ENCODE assay signal across 26 mouse cellular contexts in the genomic region with DNA sequence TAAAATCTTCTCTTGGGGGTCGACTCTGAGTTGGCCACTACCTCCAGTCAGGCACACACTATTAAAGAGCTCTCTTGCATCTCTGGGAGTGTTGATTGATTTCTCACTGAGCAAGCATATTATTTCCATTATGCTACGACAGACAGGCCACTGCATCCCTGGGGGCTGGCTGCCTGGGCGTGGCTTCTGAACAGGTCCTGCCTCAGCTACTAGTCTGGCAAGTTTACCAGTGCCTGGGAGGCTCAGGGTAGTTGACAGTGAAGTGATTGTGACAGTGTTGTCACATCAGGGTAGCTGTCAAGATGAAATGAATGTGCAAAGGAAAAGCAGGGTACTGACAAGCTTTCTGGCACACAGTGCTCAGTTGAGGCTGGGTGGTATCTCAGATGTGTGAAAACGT. TPM values are rescaled to one million over a fixed set of nuclear protein-coding genes. Genes with fewer than 3 reads are reported as not detected.
"Had no signal": no experiment of that assay in that cellular context is flagged by ENCODE, and none has a peak within 500 bp of the region (broad histone marks: within the 10 kb centered on the region; RNA-seq: fewer than 3 reads in every experiment).

No protein-coding gene starts in this region.

- H3K27me3 ChIP-seq: limb, embryonic 13.5 days; lung, embryonic 15.5 days; megakaryocyte, embryonic 14.5 days; midbrain, embryonic 12.5 days had no signal

- H3K36me3 ChIP-seq: limb, embryonic 10.5 days; limb, embryonic 13.5 days; liver, embryonic 12.5 days; liver, embryonic 15.5 days; lung, embryonic 15.5 days; midbrain, embryonic 12.5 days had no signal

- DNase-seq: kidney, adult 2 months; kidney, postnatal 25 days; layer of hippocampus, adult 9-11 months; liver; lung, adult 18-20 months; lung, postnatal 10 days; lung, postnatal 36 days; right cerebral cortex, postnatal 4 days; thymus, postnatal 25 days had no signal

- H3K4me2 ChIP-seq: limb, embryonic 13.5 days; liver, embryonic 12.5 days; liver, embryonic 15.5 days; lung, embryonic 15.5 days; midbrain, embryonic 12.5 days had no signal

- H3K4me1 ChIP-seq: liver, embryonic 12.5 days; liver, embryonic 15.5 days; midbrain, embryonic 12.5 days had no signal

- H3K9ac ChIP-seq: limb, embryonic 13.5 days; liver, embryonic 12.5 days; liver, embryonic 15.5 days; lung, embryonic 15.5 days; midbrain, embryonic 12.5 days had no signal

- ATAC-seq: intestine, postnatal 0 days; liver, embryonic 12.5 days had no signal

- H3K27ac ChIP-seq: kidney, postnatal 0 days; layer of hippocampus, adult 2 months; limb, embryonic 10.5 days; limb, embryonic 13.5 days; liver, embryonic 12.5 days; liver, embryonic 15.5 days; lung, embryonic 15.5 days; midbrain, embryonic 12.5 days had no signal

- H3K4me3 ChIP-seq: layer of hippocampus, adult 2 months; limb, embryonic 10.5 days; limb, embryonic 13.5 days; liver, embryonic 12.5 days; liver, embryonic 15.5 days; lung, embryonic 15.5 days; megakaryocyte, embryonic 14.5 days; midbrain, embryonic 12.5 days had no signal

- H3K9me3 ChIP-seq: limb, embryonic 10.5 days; limb, embryonic 13.5 days; liver, embryonic 12.5 days; liver, embryonic 15.5 days; lung, embryonic 15.5 days; midbrain, embryonic 12.5 days had no signal

RNA-seq across cellular contexts. Expression of a gene that starts 50.1 kb away (rescaled TPM):
- polyA plus RNA-seq: intestine, postnatal 0 days; kidney, adult 2 months; kidney, embryonic 14.5 days; kidney, postnatal 0 days; large intestine, adult 2 months; limb, embryonic 10.5 days; limb, embryonic 13.5 days; midbrain, embryonic 12.5 days; midbrain, postnatal 0 days; neural tube, embryonic 11.5 days; neural tube, embryonic 14.5 days; stomach, embryonic 14.5 days; thymus, postnatal 0 days had no signal
